Mouse (Mus musculus): ENCODE results near the gene Pidd1.

Gene Pidd1

DNA sequence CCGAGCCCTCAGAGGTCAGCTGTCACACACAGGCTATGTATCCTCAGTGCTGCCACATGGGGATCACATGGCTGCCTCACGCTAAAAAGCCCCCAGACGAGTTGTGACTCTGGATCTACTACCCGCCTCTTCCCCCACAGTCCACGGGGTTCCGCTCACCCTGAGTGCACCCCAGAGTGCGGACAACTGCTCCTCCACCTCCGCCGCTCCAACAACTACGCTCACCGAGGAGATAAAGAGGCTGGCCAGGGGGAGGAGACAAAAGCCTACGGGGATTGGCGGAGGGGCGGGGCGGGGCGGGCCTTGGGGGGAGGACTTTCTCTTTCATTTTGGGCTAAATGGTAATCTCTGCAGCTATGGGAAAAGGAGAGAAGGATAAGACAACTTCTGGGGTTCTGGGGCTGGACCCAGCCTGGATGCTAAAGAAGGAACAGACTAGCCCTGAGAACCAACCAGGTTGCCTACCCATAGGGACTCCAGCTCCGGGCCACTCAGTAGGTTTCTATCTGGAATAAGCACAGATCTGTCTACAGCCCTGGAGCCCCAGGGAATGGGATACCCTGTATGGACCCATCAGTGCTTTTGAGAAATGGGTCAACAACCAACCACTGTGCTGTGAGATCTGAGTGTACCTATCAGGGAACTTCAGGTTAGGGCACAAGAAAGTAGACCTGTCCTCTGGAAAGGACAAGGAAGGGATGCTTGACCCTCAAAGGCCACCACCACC lies 8.5 kb downstream of the Pidd1 start:
- peak; percentile 82 to 87 for DNase-seq

DNA sequence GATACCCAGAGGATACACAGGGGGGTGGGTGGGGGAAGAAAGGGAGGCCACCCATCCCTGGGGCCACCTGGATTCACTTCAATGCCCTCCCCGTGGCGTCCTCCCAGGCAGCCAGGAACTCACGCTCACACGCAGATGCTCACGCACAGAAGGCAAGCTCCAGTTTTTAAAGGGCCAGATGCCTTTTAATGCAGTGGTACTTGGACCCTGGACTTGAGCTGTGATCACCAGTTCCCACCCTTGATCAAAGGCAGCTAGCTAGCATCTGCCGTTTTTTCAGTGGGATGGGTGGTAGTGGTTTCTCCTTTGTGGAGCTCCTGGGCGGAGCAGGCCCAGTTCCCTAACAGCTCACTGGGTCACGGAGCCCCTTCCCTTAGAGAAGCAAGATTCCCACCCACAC lies 9.4 kb downstream of the Pidd1 start:
- peak; percentile 86 to 89 for DNase-seq

GRCm38 (mm10) chr7:141433517-141434400 lies 10.1 kb downstream of the Pidd1 start:
- DNase-seq, result peak; percentile 66 to 68

DNA sequence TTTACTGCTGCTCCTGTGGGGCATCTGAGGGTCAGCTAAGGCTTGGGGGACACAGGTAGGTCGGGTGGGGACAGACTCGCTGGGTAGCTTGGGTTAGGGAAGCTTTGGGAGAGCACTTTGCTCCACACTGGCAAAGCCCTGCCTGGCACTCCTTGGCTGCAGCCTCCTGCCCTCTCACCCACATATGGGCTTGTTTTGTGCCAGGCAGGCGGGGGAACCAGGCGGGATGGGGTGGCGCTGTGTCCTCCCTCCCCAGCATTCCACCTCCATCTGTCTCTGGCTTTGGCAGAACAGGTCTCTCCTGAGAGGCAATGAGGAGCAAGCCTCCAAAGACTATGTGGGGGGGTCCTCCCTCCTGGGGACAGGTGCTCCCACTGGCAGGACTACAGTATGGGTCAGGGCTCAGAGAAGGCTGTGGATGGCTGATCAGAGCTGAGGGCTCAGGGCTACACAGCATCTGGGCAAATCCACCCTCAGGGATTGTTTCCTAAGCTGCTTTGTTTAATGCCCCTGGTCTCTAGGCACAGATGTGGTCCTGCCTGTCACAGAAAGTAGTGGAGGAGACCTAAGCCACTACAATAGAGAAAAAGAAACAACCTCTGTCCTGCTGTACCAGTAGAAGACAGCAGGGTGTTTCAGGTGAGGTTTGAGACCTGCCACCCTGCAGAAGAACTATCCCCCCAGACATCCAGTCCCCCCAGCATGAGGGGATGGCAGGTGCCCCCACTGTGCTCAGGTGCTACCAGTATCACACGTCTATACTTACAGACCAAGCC lies 10.9 kb downstream of the Pidd1 start:
- DNase-seq, result peak; percentile 92 to 95

- DNase-seq, result peak; percentile 70 to 78
These were observed 11.6 kb downstream of the Pidd1 start for GRCm38 (mm10) chr7:141432186-141432611.

GRCm38 (mm10) chr7:141431434-141432185 lies 12.2 kb downstream of the Pidd1 start:
- DNase-seq, result peak in 1 of 2 experiments; percentile 47

GRCm38 (mm10) chr7:141430585-141431240 lies 13.1 kb downstream of the Pidd1 start:
- peak; percentile 39 to 42 for DNase-seq

- peak; percentile 33 to 45 for DNase-seq
These were observed 13.8 kb downstream of the Pidd1 start for GRCm38 (mm10) chr7:141429840-141430584.

DNA sequence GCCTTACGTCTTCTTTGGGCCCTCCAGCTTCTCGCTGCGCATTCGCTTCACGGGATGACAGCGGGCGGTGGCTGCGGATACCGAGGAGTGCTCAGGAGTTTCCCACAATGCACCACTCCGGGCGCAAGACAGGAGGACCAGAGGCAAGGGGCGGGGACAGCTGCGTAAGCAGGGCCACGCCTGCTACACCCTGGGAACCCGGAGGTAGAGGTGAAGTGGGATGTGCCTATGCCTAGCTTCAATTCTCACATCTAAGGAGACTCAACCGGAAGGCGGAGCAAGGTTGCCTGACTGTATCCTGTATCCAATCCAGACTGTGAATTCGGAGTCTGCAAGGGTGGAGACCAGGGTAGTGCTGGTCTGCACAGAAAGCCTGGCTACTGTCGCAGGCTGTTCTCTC lies 14.5 kb downstream of the Pidd1 start, which contains the start of gene Cend1:
TSS of gene Cend1 (minus strand) at position 182 of the 400 bp plus-strand sequence.
- peak; percentile 92 to 95 for DNase-seq

GRCm38 (mm10) chr7:141428701-141429100 lies 15.1 kb downstream of the Pidd1 start:
- DNase-seq, result peak; percentile 53 to 57

GRCm38 (mm10) chr7:141426948-141427730 lies 16.7 kb downstream of the Pidd1 start:
- peak in 1 of 2 experiments; percentile 35 for DNase-seq

GRCm38 (mm10) chr7:141423811-141424210 lies 20.0 kb downstream of the Pidd1 start:
- DNase-seq, result no peak

DNA sequence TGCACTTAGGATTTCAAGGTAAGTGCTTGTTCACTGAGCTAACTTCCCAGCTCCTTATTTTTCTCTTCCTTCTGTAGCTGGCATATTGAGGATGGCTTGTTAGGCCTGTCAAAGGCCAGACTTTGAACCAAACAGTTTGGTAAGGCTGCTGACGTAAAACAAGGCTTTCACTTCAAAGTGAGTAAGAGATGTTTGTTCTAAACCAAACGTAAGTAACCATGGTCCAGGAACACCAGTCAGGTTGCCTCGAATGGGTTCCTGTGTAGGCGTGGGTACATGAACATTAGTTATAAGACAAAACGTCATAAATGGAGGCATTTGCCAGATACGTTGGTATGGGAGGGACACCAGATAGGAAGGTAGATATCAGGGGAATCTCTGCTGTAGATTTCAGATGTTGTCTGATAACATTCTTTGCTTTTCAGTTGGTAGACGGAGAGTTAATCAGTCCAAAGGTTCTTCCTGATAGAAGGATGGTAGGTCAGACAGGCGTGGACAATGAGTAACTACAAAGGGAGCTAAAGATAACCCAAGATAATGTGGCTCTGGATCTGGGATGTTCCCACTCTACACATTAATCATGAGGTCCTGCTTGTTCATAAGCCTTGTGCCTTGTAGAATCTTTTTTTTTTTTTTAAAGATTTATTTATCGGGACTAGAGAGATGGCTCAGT lies 23.7 kb downstream of the Pidd1 start:
- no peak for DNase-seq

GRCm38 (mm10) chr7:141418970-141419369 lies 24.9 kb downstream of the Pidd1 start:
- peak; percentile 53 to 76 for DNase-seq

DNA sequence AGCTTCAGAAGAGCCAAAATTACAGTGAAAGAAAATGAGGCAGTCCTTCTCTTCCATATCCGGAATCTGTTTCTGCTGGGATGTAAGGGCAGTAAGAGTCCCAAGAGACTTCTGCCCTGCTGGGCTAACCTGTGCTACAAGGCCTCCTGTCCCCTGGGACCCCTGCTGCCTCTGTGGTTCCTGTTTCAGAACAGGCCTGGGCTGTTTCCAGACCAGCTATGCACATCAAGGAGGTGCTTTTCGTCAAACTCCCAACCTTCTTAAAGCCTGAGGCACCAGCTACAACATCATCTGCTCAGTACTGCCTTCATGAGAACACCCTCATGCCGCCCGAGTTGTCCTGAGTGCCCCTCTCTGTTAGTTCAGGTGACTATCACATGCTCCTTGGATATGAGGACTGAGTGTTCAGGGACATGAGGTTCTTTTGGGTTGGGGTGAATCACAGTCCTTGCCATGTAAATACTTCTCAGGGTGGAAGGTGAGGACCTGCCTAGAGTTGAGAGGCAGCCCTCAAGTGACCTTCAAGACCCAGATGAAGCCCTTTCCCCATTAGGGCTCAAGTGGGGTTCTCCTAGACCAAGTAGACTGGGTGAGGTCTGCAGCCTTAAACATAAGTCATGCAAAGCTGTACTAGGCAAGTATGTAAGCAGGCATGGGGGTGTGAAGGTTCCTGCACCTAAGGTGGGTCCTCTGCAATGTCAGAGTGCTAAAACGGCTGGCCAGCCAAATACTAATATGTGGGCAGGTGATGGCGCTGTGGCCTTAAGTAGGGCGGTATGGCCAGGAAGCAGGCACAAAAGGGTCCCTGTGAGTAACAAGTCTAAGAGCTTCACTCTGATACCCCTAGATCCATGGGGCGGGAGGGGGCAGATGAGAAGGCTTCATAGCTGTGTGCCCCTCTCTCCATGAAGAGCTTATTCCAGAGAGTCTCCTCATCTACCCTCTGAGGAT lies 25.8 kb downstream of the Pidd1 start:
- peak in 1 of 2 experiments; percentile 47 for DNase-seq

GRCm38 (mm10) chr7:141416144-141416841 lies 27.5 kb downstream of the Pidd1 start:
- no peak for DNase-seq

DNA sequence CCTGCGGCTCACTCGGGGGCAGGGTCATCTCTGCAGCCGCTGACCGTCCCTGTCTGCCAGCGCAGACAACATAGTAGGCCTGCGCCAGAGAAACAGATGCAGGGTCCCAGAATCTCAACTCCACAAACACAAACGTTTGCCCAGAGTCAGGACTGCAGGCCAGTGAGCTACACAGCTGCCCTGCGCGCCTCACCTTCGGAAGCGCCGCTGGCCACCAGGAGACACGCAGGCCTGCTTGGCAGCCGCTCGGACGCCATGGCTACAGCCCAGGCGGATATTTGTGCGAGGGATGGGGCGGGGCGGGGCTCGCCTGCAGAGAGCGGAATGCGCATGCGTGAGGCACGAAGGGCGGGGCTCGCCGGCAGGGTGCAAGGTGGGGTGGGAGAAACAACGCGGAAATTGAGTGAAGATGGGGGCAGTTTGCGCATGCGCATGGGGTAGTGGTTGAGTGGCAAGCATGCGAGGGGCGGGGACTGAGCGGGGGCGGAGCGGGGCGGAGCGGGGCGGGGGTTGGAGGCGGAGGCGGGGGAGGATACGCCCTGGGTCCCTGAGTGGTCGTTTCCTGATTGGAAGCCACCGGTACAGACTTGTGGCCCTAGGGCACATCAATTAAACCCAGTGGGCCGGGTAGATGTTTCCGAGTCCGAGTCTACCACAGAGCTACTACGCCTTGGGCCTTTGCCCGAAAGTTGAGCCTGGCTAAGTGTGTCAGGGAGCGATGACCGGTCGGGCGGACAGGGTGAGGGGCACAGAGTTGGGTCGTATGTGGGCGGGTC lies 29.8 kb downstream of the Pidd1 start, which contains the start of gene Gatd1:
TSS of gene Gatd1 (minus strand) at position 328 of the 776 bp plus-strand sequence.
- peak; percentile 100 for DNase-seq
